ENCODE assay signal across 7 mouse cellular contexts in genomic region chr8:85037366-85037680, GRCm38 (mm10). TPM values are rescaled to one million over a fixed set of nuclear protein-coding genes. Genes with fewer than 3 reads are reported as not detected.
DNase-seq lines count a peak whose midpoint lies in the region; ATAC-seq lines count a peak whose summit lies in the region.

No protein-coding gene starts in this region.

- H3K27ac ChIP-seq in neural tube, embryonic 11.5 days (ENCODE audit: low read depth, low read length), result peak overlapping the region; percentile 98
- peak overlapping the region; percentile 100 for H3K27ac ChIP-seq in embryonic facial prominence, embryonic 14.5 days (replicated peaks; ENCODE audit: low read depth, low read length)
- H3K27ac ChIP-seq in limb, embryonic 10.5 days, result peak overlapping the region; percentile 99
- H3K27ac ChIP-seq in neural tube, embryonic 15.5 days (replicated peaks), result peak overlapping the region; percentile 98

- H3K4me3 ChIP-seq in neural tube, embryonic 11.5 days (ENCODE audit: low read depth, low read length), result peak overlapping the region; percentile 79
- peak overlapping the region; percentile 80 for H3K4me3 ChIP-seq in embryonic facial prominence, embryonic 14.5 days (ENCODE audit: low read depth, low read length)
- peak overlapping the region; percentile 81 for H3K4me3 ChIP-seq in limb, embryonic 10.5 days
- peak overlapping the region; percentile 77 for H3K4me3 ChIP-seq in neural tube, embryonic 15.5 days (replicated peaks)

- peak overlapping the region; percentile 93 for H3K9ac ChIP-seq in neural tube, embryonic 11.5 days (ENCODE audit: low read length)
- peak overlapping the region; percentile 87 for H3K9ac ChIP-seq in embryonic facial prominence, embryonic 14.5 days (ENCODE audit: low read depth, low read length)
- H3K9ac ChIP-seq in neural tube, embryonic 15.5 days (replicated peaks), result peak overlapping the region; percentile 84

- ATAC-seq in neural tube, embryonic 11.5 days (ENCODE audit: insufficient read depth, low FRiP score, low TSS enrichment), result peak; percentile 69
- ATAC-seq in embryonic facial prominence, embryonic 14.5 days (ENCODE audit: low read depth), result peak; percentile 69
- ATAC-seq in neural tube, embryonic 15.5 days (ENCODE audit: low FRiP score), result peak; percentile 61
- no peak for ATAC-seq in frontal cortex, adult (ENCODE audit: low TSS enrichment)

- peaks cover 14% of the 10 kb centered on the region for H3K36me3 ChIP-seq in neural tube, embryonic 11.5 days (ENCODE audit: control insufficient read depth, insufficient read depth, low read length)
- H3K36me3 ChIP-seq in embryonic facial prominence, embryonic 14.5 days (ENCODE audit: control insufficient read depth, insufficient read depth, low read length), result peaks cover 41% of the 10 kb centered on the region
- H3K36me3 ChIP-seq in limb, embryonic 10.5 days, result peaks cover 52% of the 10 kb centered on the region
- peaks cover 24% of the 10 kb centered on the region for H3K36me3 ChIP-seq in neural tube, embryonic 15.5 days

- DNase-seq in neural tube, embryonic 11.5 days (ENCODE audit: low spot score), result peak; percentile 69
- DNase-seq in neural tube, embryonic 10.5 days (ENCODE audit: extremely low spot score, low spot score), result no peak
- peak; percentile 83 for DNase-seq in embryonic facial prominence, embryonic 14.5 days (ENCODE audit: low spot score)
- DNase-seq in limb, embryonic 10.5 days (ENCODE audit: low spot score), result no peak
- no peak for DNase-seq in frontal cortex, adult 2 months (ENCODE audit: extremely low spot score in 1 of 2, low spot score in 1 of 2)

- H3K9me3 ChIP-seq in neural tube, embryonic 11.5 days (ENCODE audit: control insufficient read depth, low read length), result no peaks in the 10 kb centered on the region
- no peaks in the 10 kb centered on the region for H3K9me3 ChIP-seq in embryonic facial prominence, embryonic 14.5 days (ENCODE audit: control insufficient read depth, low read length)
- H3K9me3 ChIP-seq in limb, embryonic 10.5 days (replicated peaks), result no peaks in the 10 kb centered on the region
- H3K9me3 ChIP-seq in neural tube, embryonic 15.5 days (replicated peaks), result no peaks in the 10 kb centered on the region

- WGBS in neural tube, embryonic 11.5 days, result under 1% methylated on average over 14 of the region's 14 CpGs
- under 1% methylated on average over 14 of the region's 14 CpGs for WGBS in embryonic facial prominence, embryonic 14.5 days
- WGBS in limb, embryonic 10.5 days, result under 1% methylated on average over 14 of the region's 14 CpGs
- 2% methylated on average over 14 of the region's 14 CpGs for WGBS in neural tube, embryonic 15.5 days

- H3K27me3 ChIP-seq in neural tube, embryonic 11.5 days (ENCODE audit: control insufficient read depth, insufficient read depth, low read length), result no peaks in the 10 kb centered on the region
- H3K27me3 ChIP-seq in embryonic facial prominence, embryonic 14.5 days (replicated peaks; ENCODE audit: control insufficient read depth, insufficient read depth, low read length), result no peaks in the 10 kb centered on the region
- no peaks in the 10 kb centered on the region for H3K27me3 ChIP-seq in limb, embryonic 10.5 days (ENCODE audit: low read depth, poor library complexity, severe bottlenecking)
- no peaks in the 10 kb centered on the region for H3K27me3 ChIP-seq in neural tube, embryonic 15.5 days (replicated peaks)

- H3K4me2 ChIP-seq in neural tube, embryonic 11.5 days (ENCODE audit: low read depth), result peak overlapping the region; percentile 98
- peak overlapping the region; percentile 91 for H3K4me2 ChIP-seq in embryonic facial prominence, embryonic 14.5 days (ENCODE audit: low read depth, low read length)
- H3K4me2 ChIP-seq in neural tube, embryonic 15.5 days, result peak overlapping the region; percentile 90

- peaks cover 14% of the 10 kb centered on the region; the same call in 1 of the 2 replicates for H3K4me1 ChIP-seq in neural tube, embryonic 11.5 days (ENCODE audit: control insufficient read depth, insufficient read depth, low read length)
- H3K4me1 ChIP-seq in embryonic facial prominence, embryonic 14.5 days (ENCODE audit: control insufficient read depth, insufficient read depth, low read length), result peaks cover 18% of the 10 kb centered on the region
- H3K4me1 ChIP-seq in limb, embryonic 10.5 days, result peaks cover 34% of the 10 kb centered on the region
- H3K4me1 ChIP-seq in neural tube, embryonic 15.5 days, result peaks cover 47% of the 10 kb centered on the region

RNA-seq across cellular contexts. Expression of gene Tnpo2, which starts 0.6 kb away (rescaled TPM):
- polyA plus RNA-seq in neural tube, embryonic 11.5 days (2014; fragmentation: Nextera tagmentation; extraction: Ambion mirVana), result 16.3 and 19.7 TPM in 2 replicates
- 22.9 and 24.8 TPM in 2 replicates for polyA plus RNA-seq in embryonic facial prominence, embryonic 14.5 days (2014; fragmentation: Nextera tagmentation; extraction: Ambion mirVana)
- polyA plus RNA-seq in limb, embryonic 10.5 days (2016; fragmentation: Nextera tagmentation; extraction: Ambion mirVana), result 28.1 and 28.4 TPM in 2 replicates
- polyA plus RNA-seq in neural tube, embryonic 15.5 days (2015; fragmentation: Nextera tagmentation; extraction: Ambion mirVana), result 54.9 and 55.5 TPM in 2 replicates
- polyA plus RNA-seq in frontal cortex, adult 2 months (2012; rRNA removed), result 96.1 and 109 TPM in 2 replicates

RNA-seq across cellular contexts. Expression of gene Trir, which starts 10.7 kb away (rescaled TPM):
- 158 and 170 TPM in 2 replicates for polyA plus RNA-seq in neural tube, embryonic 11.5 days (2014; fragmentation: Nextera tagmentation; extraction: Ambion mirVana)
- polyA plus RNA-seq in embryonic facial prominence, embryonic 14.5 days (2014; fragmentation: Nextera tagmentation; extraction: Ambion mirVana), result 127 and 133 TPM in 2 replicates
- 138 and 157 TPM in 2 replicates for polyA plus RNA-seq in limb, embryonic 10.5 days (2016; fragmentation: Nextera tagmentation; extraction: Ambion mirVana)
- polyA plus RNA-seq in neural tube, embryonic 15.5 days (2015; fragmentation: Nextera tagmentation; extraction: Ambion mirVana), result 116 and 124 TPM in 2 replicates
- polyA plus RNA-seq in frontal cortex, adult 2 months (2012; rRNA removed), result 150 and 167 TPM in 2 replicates

RNA-seq across cellular contexts. Expression of gene Asna1, which starts 12.2 kb away (rescaled TPM):
- 129 and 130 TPM in 2 replicates for polyA plus RNA-seq in neural tube, embryonic 11.5 days (2014; fragmentation: Nextera tagmentation; extraction: Ambion mirVana)
- polyA plus RNA-seq in embryonic facial prominence, embryonic 14.5 days (2014; fragmentation: Nextera tagmentation; extraction: Ambion mirVana), result 97.3 and 101 TPM in 2 replicates
- polyA plus RNA-seq in limb, embryonic 10.5 days (2016; fragmentation: Nextera tagmentation; extraction: Ambion mirVana), result 161 and 163 TPM in 2 replicates
- 148 and 154 TPM in 2 replicates for polyA plus RNA-seq in neural tube, embryonic 15.5 days (2015; fragmentation: Nextera tagmentation; extraction: Ambion mirVana)
- polyA plus RNA-seq in frontal cortex, adult 2 months (2012; rRNA removed), result 238 and 271 TPM in 2 replicates

RNA-seq across cellular contexts. Expression of gene Fbxw9, which starts 22.5 kb away (rescaled TPM):
- polyA plus RNA-seq in neural tube, embryonic 11.5 days (2014; fragmentation: Nextera tagmentation; extraction: Ambion mirVana), result 25.0 and 25.8 TPM in 2 replicates
- polyA plus RNA-seq in embryonic facial prominence, embryonic 14.5 days (2014; fragmentation: Nextera tagmentation; extraction: Ambion mirVana), result 20.9 and 25.8 TPM in 2 replicates
- 19.9 and 23.1 TPM in 2 replicates for polyA plus RNA-seq in limb, embryonic 10.5 days (2016; fragmentation: Nextera tagmentation; extraction: Ambion mirVana)
- 60.6 and 68.3 TPM in 2 replicates for polyA plus RNA-seq in neural tube, embryonic 15.5 days (2015; fragmentation: Nextera tagmentation; extraction: Ambion mirVana)
- 42.4 and 46.3 TPM in 2 replicates for polyA plus RNA-seq in frontal cortex, adult 2 months (2012; rRNA removed)

RNA-seq across cellular contexts. Expression of gene Best2, which starts 23.0 kb away (rescaled TPM):
- polyA plus RNA-seq in neural tube, embryonic 11.5 days (2014; fragmentation: Nextera tagmentation; extraction: Ambion mirVana), result not detected in 2 replicates
- polyA plus RNA-seq in embryonic facial prominence, embryonic 14.5 days (2014; fragmentation: Nextera tagmentation; extraction: Ambion mirVana), result 0.30 and 0.58 TPM in 2 replicates
- polyA plus RNA-seq in limb, embryonic 10.5 days (2016; fragmentation: Nextera tagmentation; extraction: Ambion mirVana), result not detected in 2 replicates
- polyA plus RNA-seq in neural tube, embryonic 15.5 days (2015; fragmentation: Nextera tagmentation; extraction: Ambion mirVana), result not detected in 2 replicates
- 0.10 TPM in 1 of 2 replicates, not detected in the other for polyA plus RNA-seq in frontal cortex, adult 2 months (2012; rRNA removed)

Comparison
In these comparisons a context has a peak if more than half of its experiments do, and no peak if none do; other contexts are left out.
1. DNase-seq: peak in neural tube, embryonic 11.5 days (single experiment) and embryonic facial prominence, embryonic 14.5 days (single experiment); none in neural tube, embryonic 10.5 days (single experiment), limb, embryonic 10.5 days (single experiment) and frontal cortex, adult 2 months (0 of 2).
2. Peak in every context shown above with its lines, with median percentiles within 50 percentile points of each other: H3K27ac ChIP-seq, H3K4me2 ChIP-seq, H3K4me3 ChIP-seq and H3K9ac ChIP-seq.